Mouse (Mus musculus) A20 (cell line): ENCODE data around the gene Gmfg.

Experiments
- DNase-seq: peaks from one replicate; pipeline ENCODE4 v3.0.0-alpha.2; 2011; ENCODE audit warnings: low read depth, low spot score

The Gmfg gene

GRCm38 (mm10) chr7:28437964-28438363 lies 717 bp downstream of the Gmfg start:
- no peak for DNase-seq

GRCm38 (mm10) chr7:28438771-28439170 lies 1.5 kb downstream of the Gmfg start:
- no peak for DNase-seq

- DNase-seq, result peak; percentile 82
These were observed 3.5 kb downstream of the Gmfg start for GRCm38 (mm10) chr7:28440739-28441138.

GRCm38 (mm10) chr7:28441776-28442485 lies 4.7 kb downstream of the Gmfg start:
- DNase-seq, result no peak

GRCm38 (mm10) chr7:28442688-28443087 lies 5.4 kb downstream of the Gmfg start:
- DNase-seq, result peak; percentile 70

- peak; percentile 56 for DNase-seq
These were observed 7.2 kb downstream of the Gmfg start for GRCm38 (mm10) chr7:28444344-28444974.

GRCm38 (mm10) chr7:28446446-28446845 lies 9.2 kb downstream of the Gmfg start:
- peak; percentile 64 for DNase-seq

- DNase-seq, result no peak
These were observed 10.0 kb downstream of the Gmfg start for GRCm38 (mm10) chr7:28447101-28447830.

- DNase-seq, result no peak
These were observed 10.9 kb downstream of the Gmfg start for GRCm38 (mm10) chr7:28447865-28448820.

- DNase-seq, result peak; percentile 17
These were observed 14.5 kb downstream of the Gmfg start, which contains the start of gene Lrfn1 for GRCm38 (mm10) chr7:28451531-28452360. Lrfn1 (plus strand) TSS chr7:28451980.

- DNase-seq, result no peak
These were observed 15.2 kb downstream of the Gmfg start for GRCm38 (mm10) chr7:28452361-28453005.

- DNase-seq, result no peak
These were observed 23.1 kb downstream of the Gmfg start for GRCm38 (mm10) chr7:28460361-28460760.

- DNase-seq, result peak; percentile 37
These were observed 25.5 kb downstream of the Gmfg start for GRCm38 (mm10) chr7:28462769-28463168.

- DNase-seq, result peak; percentile 89
These were observed 27.4 kb downstream of the Gmfg start for GRCm38 (mm10) chr7:28464416-28465212.

- DNase-seq, result no peak
These were observed 29.5 kb downstream of the Gmfg start for GRCm38 (mm10) chr7:28466721-28467212.

GRCm38 (mm10) chr7:28467213-28467751 lies 30.0 kb downstream of the Gmfg start:
- DNase-seq, result no peak

GRCm38 (mm10) chr7:28476191-28476590 lies 38.9 kb downstream of the Gmfg start:
- DNase-seq, result no peak

- no peak for DNase-seq
These were observed 40.1 kb downstream of the Gmfg start for GRCm38 (mm10) chr7:28477363-28477762.

- no peak for DNase-seq
These were observed 41.6 kb downstream of the Gmfg start for GRCm38 (mm10) chr7:28478854-28479253.
